Mouse (Mus musculus) ES-E14 (cell line): ENCODE data around the gene Ei24. TPM values are rescaled to one million over a fixed set of nuclear protein-coding genes. Genes with fewer than 3 reads are reported as not detected.

ENCODE experiments used
- DNase-seq: peaks from one replicate; pipeline ENCODE4 v3.0.0-alpha.2; 2013; ENCODE audit warnings: low read depth, low spot score
- H3K27ac ChIP-seq: 2 replicates; pipeline ENCODE4 v1.5.1; 2012; ENCODE audit warnings: low read depth, mild to moderate bottlenecking, low read length, moderate library complexity, mixed read lengths; ENCODE audit not compliant: poor library complexity, insufficient read depth, severe bottlenecking
- H3K36me3 ChIP-seq: 2 replicates; pipeline ENCODE4 v1.6.1; 2012; ENCODE audit warnings: mild to moderate bottlenecking, low read length, moderate library complexity, mixed read lengths; ENCODE audit not compliant: control insufficient read depth, poor library complexity, insufficient read depth, severe bottlenecking
- H3K4me1 ChIP-seq, 2 experiments: fragments of 150-350 bp in 1 of 2; sonication (generic) in 1 of 2; 2 replicates each; pipeline ENCODE4 v1.6.1; 2012; ENCODE audit warnings: low read length in 2 of 2, mild to moderate bottlenecking in 1 of 2, mixed read lengths in 1 of 2; ENCODE audit not compliant: control insufficient read depth in 2 of 2, insufficient read depth in 2 of 2, poor library complexity in 1 of 2
- H3K4me3 ChIP-seq, 2 experiments: fragments of 150-350 bp in 1 of 2; sonication (generic) in 1 of 2; 2 replicates each; pipeline ENCODE4 v1.5.1; 2012; ENCODE audit warnings: low read length in 2 of 2, low read depth in 1 of 2, mild to moderate bottlenecking in 1 of 2, mixed read lengths in 1 of 2; ENCODE audit not compliant: insufficient read depth in 1 of 2, poor library complexity in 1 of 2, severe bottlenecking in 1 of 2
- H3K9ac ChIP-seq: 2 replicates; pipeline ENCODE4 v1.6.1; 2012; ENCODE audit warnings: low read depth, mild to moderate bottlenecking, low read length, mixed read lengths; ENCODE audit not compliant: poor library complexity, insufficient read depth, severe bottlenecking
- H3K9me3 ChIP-seq: fragments of 150-350 bp; sonication (generic); 2 replicates; pipeline ENCODE4 v1.6.1; 2012; ENCODE audit warnings: low read depth, mild to moderate bottlenecking, low read length; ENCODE audit not compliant: control insufficient read depth, insufficient read depth
- CHD2 ChIP-seq: IDR thresholded peaks from 2 replicates; pipeline ENCODE4 v1.6.1; 2014; ENCODE audit warnings: mild to moderate bottlenecking, low read depth, low read length, inconsistent platforms
- HCFC1 ChIP-seq: IDR thresholded peaks from 2 replicates; pipeline ENCODE4 v1.6.1; 2012; ENCODE audit warnings: low read length, inconsistent platforms, borderline replicate concordance; ENCODE audit not compliant: insufficient read depth
- MAFK ChIP-seq: IDR thresholded peaks from 2 replicates; pipeline ENCODE4 v1.6.1; 2014; ENCODE audit warnings: mild to moderate bottlenecking, low read depth, low read length, inconsistent platforms; ENCODE audit not compliant: insufficient read depth
- ZC3H11A ChIP-seq: IDR thresholded peaks from 2 replicates; pipeline ENCODE4 v1.6.1; 2012; ENCODE audit warnings: low read depth, mild to moderate bottlenecking, inconsistent platforms, low read length, borderline replicate concordance
- ZNF384 ChIP-seq: IDR thresholded peaks from 2 replicates; pipeline ENCODE4 v1.6.1; 2012; ENCODE audit warnings: low read depth, low read length, inconsistent platforms
- in situ Hi-C, 2 experiments: fragments of 600-800 bp; cut with MboI; formaldehyde crosslinking; loops; one replicate each; pipeline ENCODE4 v1.15.1; 2025; ENCODE audit warnings: low sequenced_read_pairs in 2 of 2, inconsistent platforms in 1 of 2; ENCODE audit not compliant: unreplicated experiment in 2 of 2
- total RNA-seq: library from RNA; depleted of rRNA; stranded (reverse); fragments of 300-350 nt; gene quantifications from 2 replicates; pipeline ENCODE4 v1.2.3, GENCODE M21; 2012; rRNA removed

Ei24 gene
- total RNA-seq, 1 experiment, result 105 TPM

GRCm38 (mm10) chr9:36769048-36769413 is 28.2 kb downstream of the Ei24 start:
- Histone ChIP-seq H3K4me1 (no peaks in the 10 kb centered on the region; a peak in 1 of 4 replicates), H3K27ac (no peak overlapping the region), H3K9me3 (no peaks in the 10 kb centered on the region), H3K36me3 (peaks cover 2% of the 10 kb centered on the region), H3K4me3 (peak overlapping the region in 1 of 2 experiments; percentile 86; a peak in 3 of 4 replicates), H3K9ac (no peak overlapping the region; the same call in 1 of the 2 replicates)
- TF ChIP-seq ZC3H11A, result no peak
- no peak for TF ChIP-seq ZNF384
- no peak for TF ChIP-seq CHD2
- TF ChIP-seq MAFK, result no peak
- DNase-seq, result no peak
- in situ Hi-C loops, result no loop called here

- in situ Hi-C loops, result no loop called here
These were observed 28.8 kb downstream of the Ei24 start for GRCm38 (mm10) chr9:36768156-36769047.

DNA sequence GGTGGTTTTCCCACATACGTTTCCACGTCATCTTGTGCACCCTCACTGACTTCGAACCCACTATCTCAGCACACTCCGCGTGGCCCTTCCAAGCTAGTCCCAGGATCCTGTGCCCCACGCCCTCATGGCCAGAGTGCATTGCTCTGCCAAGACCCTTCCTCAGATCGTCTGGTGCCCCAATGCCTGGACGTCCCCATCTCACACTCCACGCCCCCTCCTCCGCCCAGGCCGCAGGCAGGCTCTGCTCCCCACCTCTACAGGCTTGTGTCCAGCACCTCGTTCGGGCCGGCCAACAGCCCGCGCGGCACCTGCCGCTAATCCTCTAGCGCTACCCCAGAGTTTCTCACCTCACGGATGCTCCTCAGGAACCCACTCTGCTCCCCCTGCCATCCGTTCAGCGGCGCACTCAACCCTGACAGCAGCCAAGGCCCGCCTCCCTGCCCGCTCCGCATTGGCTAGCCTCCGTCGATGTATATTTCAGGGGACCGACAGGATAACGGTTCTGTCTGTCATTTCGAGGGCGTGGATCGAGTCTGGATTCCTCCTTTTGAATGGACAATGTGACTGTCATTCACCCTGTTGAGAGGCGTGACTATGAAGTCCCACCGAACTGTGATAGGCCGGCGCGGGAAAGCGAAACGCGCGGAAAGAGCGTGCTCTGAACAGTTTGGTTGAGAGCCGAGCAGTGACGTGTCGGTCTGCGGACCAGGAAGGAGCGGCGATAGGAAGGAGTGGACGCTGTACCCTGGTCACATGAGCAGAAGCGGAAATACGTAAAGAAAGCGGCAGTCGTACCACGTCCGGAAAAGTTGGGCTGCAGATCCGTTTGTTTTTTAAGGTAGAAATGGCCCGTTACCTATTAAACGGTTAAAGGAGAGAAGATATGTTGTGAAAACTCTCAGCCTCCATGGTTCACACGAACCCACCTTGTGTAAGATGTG is 29.7 kb downstream of the Ei24 start, which contains the start of gene Stt3a:
Gene Stt3a, minus strand, starts transcription at position 477 of the 941 bp plus-strand sequence.
- DNase-seq, result peak; percentile 99
- peak within 1 kb of the TSS; percentile 96 for H3K9ac ChIP-seq
- TF ChIP-seq HCFC1, result 0 out of 2 replicates have a peak, but pooled peaks have one; percentile 50
- no peak for TF ChIP-seq ZNF384
- no peak for TF ChIP-seq MAFK
- TF ChIP-seq ZC3H11A, result no peak
- peak; percentile 94 for TF ChIP-seq CHD2
- in situ Hi-C loops, result no loop called here
- H3K36me3 ChIP-seq, result peaks cover 6% of the 10 kb centered on the region
- no peaks in the 10 kb centered on the region for H3K9me3 ChIP-seq
- peak within 1 kb of the TSS; percentile 97 to 99 for H3K4me3 ChIP-seq
- H3K27ac ChIP-seq, result peak within 1 kb of the TSS; percentile 85
- H3K4me1 ChIP-seq, result no peaks in the 10 kb centered on the region; a peak in 1 of 4 replicates

More at GRCm38 (mm10) chr9:36768156-36769047, 28.8 kb downstream of the Ei24 start:
- Histone ChIP-seq H3K4me3 (peak overlapping the region; percentile 73 to 86), H3K9ac (peak overlapping the region; percentile 85), H3K4me1 (no peaks in the 10 kb centered on the region; a peak in 1 of 4 replicates), H3K36me3 (peaks cover 4% of the 10 kb centered on the region), H3K9me3 (no peaks in the 10 kb centered on the region), H3K27ac (peak overlapping the region; percentile 16; the same call in 1 of the 2 replicates)
- no peak for DNase-seq
- TF ChIP-seq MAFK (no peak), ZC3H11A (no peak), CHD2 (no peak), ZNF384 (0 out of 2 replicates have a peak, but pooled peaks have one; percentile 17), HCFC1 (no peak)

- H3K27ac ChIP-seq, result no peak overlapping the region
- no peak for TF ChIP-seq MAFK
- no peak for TF ChIP-seq ZC3H11A
- TF ChIP-seq HCFC1, result no peak
- no peak for TF ChIP-seq CHD2
- TF ChIP-seq ZNF384, result no peak
- H3K4me3 ChIP-seq, result no peak overlapping the region
- peaks cover 12% of the 10 kb centered on the region for H3K36me3 ChIP-seq
- no peaks in the 10 kb centered on the region for H3K9me3 ChIP-seq
- in situ Hi-C loops, result no loop called here
- no peak overlapping the region for H3K9ac ChIP-seq
- no peaks in the 10 kb centered on the region; a peak in 1 of 4 replicates for H3K4me1 ChIP-seq
- DNase-seq, result no peak
These were observed 32.8 kb downstream of the Ei24 start for GRCm38 (mm10) chr9:36764378-36764777.

Other genes starting within 250 kb of the Ei24 start
- not detected in 2 replicates for gene Gm17689, start 214.8 kb downstream of the Ei24 start, total RNA-seq
- not detected in 2 replicates for gene A630095E13Rik, start 154.0 kb downstream of the Ei24 start, total RNA-seq
- gene Acrv1, start 104.2 kb downstream of the Ei24 start, total RNA-seq, result 0.13 TPM in 1 of 2 replicates, not detected in the other
- gene Chek1, start 70.3 kb downstream of the Ei24 start, total RNA-seq, result 26.4 and 37.5 TPM in 2 replicates
- 459 and 494 TPM in 2 replicates for gene Stt3a, start 29.7 kb downstream of the Ei24 start, total RNA-seq
- gene Fez1, start 24.5 kb upstream of the Ei24 start, total RNA-seq, result 5.0 and 5.8 TPM in 2 replicates